In genomic region chr2:5237870-5238269, GRCm38 (mm10) we compare ENCODE assay signal across 24 mouse cellular contexts.
A peak's percentile ranks its signal among the peaks of the same experiment; 100 is the strongest.
DNase-seq lines count a peak whose midpoint lies in the region; ATAC-seq and TF ChIP-seq lines count a peak whose summit lies in the region.
"Had no signal": no experiment of that assay in that cellular context is flagged by ENCODE, and none has a peak within 500 bp of the region (broad histone marks: within the 10 kb centered on the region; RNA-seq: fewer than 3 reads in every experiment).

No protein-coding gene starts in this region.

- peak; percentile 61 for ATAC-seq in lung, postnatal 0 days
- no peak for ATAC-seq in hindbrain, embryonic 12.5 days (ENCODE audit: low FRiP score)
- ATAC-seq: CD4-positive, CD25-positive, alpha-beta regulatory T cell, adult 4 months; forebrain, embryonic 14.5 days; forebrain, postnatal 0 days had no signal

- no peak overlapping the region for H3K4me3 ChIP-seq in layer of hippocampus, adult 2 months
- H3K4me3 ChIP-seq in lung, postnatal 0 days (ENCODE audit: low read depth, low read length): no peak overlapping the region
- H3K4me3 ChIP-seq in embryonic fibroblast, embryonic 13.5 days (ENCODE audit: insufficient read depth, low read length): no peak overlapping the region
- no peak overlapping the region for H3K4me3 ChIP-seq in hindbrain, embryonic 12.5 days
- H3K4me3 ChIP-seq: embryonic facial prominence, embryonic 13.5 days; gastrocnemius, adult 2 months; heart, embryonic 10.5 days; heart, embryonic 13.5 days; hindbrain, embryonic 15.5 days had no signal

- no peak for TF ChIP-seq EP300 in lung, postnatal 0 days (IDR thresholded peaks at IDR 0.05)

- H3K9me3 ChIP-seq in lung, postnatal 0 days (ENCODE audit: low read length): no peaks in the 10 kb centered on the region
- H3K9me3 ChIP-seq in hindbrain, embryonic 12.5 days (replicated peaks): no peaks in the 10 kb centered on the region
- H3K9me3 ChIP-seq: embryonic facial prominence, embryonic 13.5 days; heart, embryonic 10.5 days; heart, embryonic 13.5 days; hindbrain, embryonic 15.5 days had no signal

- H3K36me3 ChIP-seq in lung, postnatal 0 days (ENCODE audit: insufficient read depth, low read length): no peaks in the 10 kb centered on the region
- no peaks in the 10 kb centered on the region for H3K36me3 ChIP-seq in hindbrain, embryonic 12.5 days
- H3K36me3 ChIP-seq: embryonic facial prominence, embryonic 13.5 days; heart, embryonic 10.5 days; heart, embryonic 13.5 days; hindbrain, embryonic 15.5 days had no signal

- H3K9ac ChIP-seq in lung, postnatal 0 days (replicated peaks; ENCODE audit: low read depth): no peak overlapping the region
- H3K9ac ChIP-seq in hindbrain, embryonic 12.5 days: no peak overlapping the region
- H3K9ac ChIP-seq: embryonic facial prominence, embryonic 13.5 days; forebrain, postnatal 0 days; heart, embryonic 13.5 days; hindbrain, embryonic 15.5 days had no signal

- no peak for TF ChIP-seq CTCF in layer of hippocampus, adult 2 months (conservative IDR thresholded peaks at IDR 0.05)
- no peak for TF ChIP-seq CTCF in lung, postnatal 0 days (IDR thresholded peaks at IDR 0.05)
- no peak for TF ChIP-seq CTCF in embryonic fibroblast, embryonic 13.5 days (IDR thresholded peaks at IDR 0.05; ENCODE audit: borderline replicate concordance, insufficient read depth, low read length)

- 60% methylated on average over 5 of the region's 5 CpGs for WGBS in lung, postnatal 0 days
- WGBS in hindbrain, embryonic 12.5 days: 79% methylated on average over 5 of the region's 5 CpGs

- H3K4me1 ChIP-seq in lung, postnatal 0 days (ENCODE audit: insufficient read depth, low read depth, low read length): no peaks in the 10 kb centered on the region
- peaks cover 5% of the 10 kb centered on the region; the same call in 1 of the 2 replicates for H3K4me1 ChIP-seq in embryonic fibroblast, embryonic 13.5 days (ENCODE audit: control insufficient read depth, insufficient read depth, low read length)
- no peaks in the 10 kb centered on the region; the same call in 1 of the 2 replicates for H3K4me1 ChIP-seq in hindbrain, embryonic 12.5 days
- H3K4me1 ChIP-seq: heart, embryonic 10.5 days had no signal

- H3K4me2 ChIP-seq in lung, postnatal 0 days (replicated peaks; ENCODE audit: low read depth, low read length): no peak overlapping the region
- H3K4me2 ChIP-seq in hindbrain, embryonic 12.5 days (replicated peaks): no peak overlapping the region
- H3K4me2 ChIP-seq: embryonic facial prominence, embryonic 13.5 days; heart, embryonic 13.5 days; hindbrain, embryonic 15.5 days had no signal

- H3K27ac ChIP-seq in layer of hippocampus, adult 2 months: 0 out of 2 replicates have a peak overlapping the region, but pooled peaks have one; percentile 57
- H3K27ac ChIP-seq in lung, postnatal 0 days (ENCODE audit: low read length): no peak overlapping the region
- peak overlapping the region; percentile 64 for H3K27ac ChIP-seq in embryonic fibroblast, embryonic 13.5 days (ENCODE audit: insufficient read depth, low read length)
- no peak overlapping the region for H3K27ac ChIP-seq in hindbrain, embryonic 12.5 days
- H3K27ac ChIP-seq: gastrocnemius, adult 2 months; heart, embryonic 10.5 days; heart, embryonic 13.5 days; hindbrain, embryonic 15.5 days had no signal

- DNase-seq in layer of hippocampus, adult 2 months (ENCODE audit: low spot score in 2 of 2): no peak
- no peak for DNase-seq in layer of hippocampus, adult 9-11 months
- no peak for DNase-seq in lung, postnatal 0 days (ENCODE audit: low spot score)
- DNase-seq in lung, adult 18-20 months: no peak
- DNase-seq: adrenal gland, adult 2 months; adrenal gland, postnatal 14 days; cerebellum, adult 11 months; cerebellum, adult 2 months; cerebellum, adult 9-11 months; cerebellum, postnatal 25 days; forebrain, postnatal 0 days; gastrocnemius, adult 2 months; gastrocnemius, postnatal 14 days; heart, adult 18-20 months; heart, postnatal 14 days; heart, postnatal 4 days had no signal

- no peak for TF ChIP-seq POLR2A in embryonic fibroblast, embryonic 13.5 days (IDR thresholded peaks at IDR 0.05; ENCODE audit: low read depth, low read length)

- H3K27me3 ChIP-seq in lung, postnatal 0 days (replicated peaks; ENCODE audit: insufficient read depth, low read length): no peaks in the 10 kb centered on the region
- no peaks in the 10 kb centered on the region for H3K27me3 ChIP-seq in hindbrain, embryonic 12.5 days
- H3K27me3 ChIP-seq: embryonic facial prominence, embryonic 13.5 days; heart, embryonic 13.5 days; hindbrain, embryonic 15.5 days had no signal

Comparison
In these comparisons a context has a peak if more than half of its experiments do, and no peak if none do; other contexts are left out.
1. H3K27ac ChIP-seq: peak in layer of hippocampus, adult 2 months (single experiment) and embryonic fibroblast, embryonic 13.5 days (single experiment); none in lung, postnatal 0 days (single experiment) and hindbrain, embryonic 12.5 days (single experiment).